Mouse (Mus musculus) kidney, adult 8-10 months (tissue): Measurements from ENCODE around the gene Vmn1r128.
"Not testable (repeated sequence)": the region's sequence is repeated elsewhere in the genome, so short reads cannot be mapped to it uniquely, and the experiment has no call there.

Experiments
- DNase-seq, 2 experiments: peaks; one replicate each; pipeline ENCODE4 v3.0.0; 2022

The Vmn1r128 gene

GRCm38 (mm10) chr7:21349073-21349472, at the start of gene Vmn1r128:
Gene Vmn1r128, plus strand, starts transcription at chr7:21349373.
- not testable (repeated sequence) for DNase-seq

GRCm38 (mm10) chr7:21301367-21301766, 47.8 kb upstream of the Vmn1r128 start, which contains the start of gene Vmn1r126:
Gene Vmn1r126, minus strand, starts transcription at chr7:21301467.
- DNase-seq, result not testable (repeated sequence)

- not testable (repeated sequence) for DNase-seq
Measured at GRCm38 (mm10) chr7:21319761-21320160, 29.4 kb upstream of the Vmn1r128 start, which contains the start of gene Vmn1r127. Gene Vmn1r127, minus strand, starts transcription at chr7:21319861.

- not testable (repeated sequence) for DNase-seq
Measured at GRCm38 (mm10) chr7:21361191-21361590, 12.0 kb downstream of the Vmn1r128 start, which contains the start of gene Vmn1r129. Gene Vmn1r129, minus strand, starts transcription at chr7:21361291.
